In genomic region chr19:37145401-37145800, GRCm38 (mm10) we compare ENCODE assay signal across 21 mouse cellular contexts.
DNase-seq lines count a peak whose midpoint lies in the region; ATAC-seq and TF ChIP-seq lines count a peak whose summit lies in the region.
"Had no signal": no experiment of that assay in that cellular context is flagged by ENCODE, and none has a peak within 500 bp of the region (broad histone marks: within the 10 kb centered on the region; RNA-seq: fewer than 3 reads in every experiment).

No protein-coding gene starts in this region.

- no peaks in the 10 kb centered on the region for H3K9me3 ChIP-seq in heart, embryonic 15.5 days (replicated peaks)
- H3K9me3 ChIP-seq: embryonic facial prominence, embryonic 13.5 days; forebrain, embryonic 12.5 days; hindbrain, embryonic 10.5 days; intestine, embryonic 15.5 days had no signal

- H3K27me3 ChIP-seq in heart, embryonic 15.5 days, result no peaks in the 10 kb centered on the region
- H3K27me3 ChIP-seq: embryonic facial prominence, embryonic 13.5 days; forebrain, embryonic 12.5 days; intestine, embryonic 15.5 days had no signal

- no peaks in the 10 kb centered on the region for H3K36me3 ChIP-seq in heart, embryonic 15.5 days
- H3K36me3 ChIP-seq: embryonic facial prominence, embryonic 13.5 days; forebrain, embryonic 12.5 days; hindbrain, embryonic 10.5 days; intestine, embryonic 15.5 days had no signal

- no peak overlapping the region for H3K9ac ChIP-seq in heart, embryonic 15.5 days
- H3K9ac ChIP-seq: embryonic facial prominence, embryonic 13.5 days; forebrain, embryonic 12.5 days; hindbrain, embryonic 14.5 days; intestine, embryonic 15.5 days had no signal

- H3K4me2 ChIP-seq in heart, embryonic 15.5 days, result no peak overlapping the region
- H3K4me2 ChIP-seq: embryonic facial prominence, embryonic 13.5 days; forebrain, embryonic 12.5 days; hindbrain, embryonic 14.5 days; intestine, embryonic 15.5 days had no signal

- peaks cover 31% of the 10 kb centered on the region for H3K4me1 ChIP-seq in heart, embryonic 15.5 days (replicated peaks)
- H3K4me1 ChIP-seq: embryonic facial prominence, embryonic 13.5 days; forebrain, embryonic 12.5 days; hindbrain, embryonic 10.5 days; intestine, embryonic 15.5 days had no signal

- no peak for ATAC-seq in heart, embryonic 15.5 days (replicated peaks; ENCODE audit: insufficient number of reproducible peaks, insufficient read depth, low FRiP score, low read depth)
- ATAC-seq: CD4-positive, CD25-positive, alpha-beta regulatory T cell, adult 4 months; forebrain, embryonic 16.5 days; intestine, embryonic 15.5 days had no signal

- intact Hi-C loops in gastrocnemius, adult 2 months (cut with DNase I), result no loop called here
- intact Hi-C loops in gastrocnemius, postnatal 36 days (cut with DNase I), result no loop called here

- no peak overlapping the region for H3K4me3 ChIP-seq in gastrocnemius, adult 2 months
- no peak overlapping the region for H3K4me3 ChIP-seq in heart, embryonic 15.5 days
- H3K4me3 ChIP-seq: embryonic facial prominence, embryonic 13.5 days; forebrain, embryonic 12.5 days; hindbrain, embryonic 10.5 days; intestine, embryonic 15.5 days had no signal

- DNase-seq in gastrocnemius, adult 2 months, result no peak
- DNase-seq in gastrocnemius, postnatal 36 days, result no peak
- no peak for DNase-seq in heart, adult 8-10 months (ENCODE audit: low spot score)
- DNase-seq in lung, postnatal 36 days, result peak; percentile 29
- DNase-seq in lung, postnatal 14 days, result no peak
- DNase-seq in cerebellum, adult 9-10 months, result no peak
- DNase-seq: adrenal gland, postnatal 10 days; B cell, adult 2 months; cerebellum, adult 11 months; cerebellum, adult 8-10 months; cerebellum, postnatal 36 days; gastrocnemius, postnatal 14 days; kidney, adult 18-20 months had no signal

- 67% methylated on average over 5 of the region's 5 CpGs for WGBS in heart, embryonic 15.5 days

- peak overlapping the region; percentile 28; the same call in 1 of the 2 replicates for H3K27ac ChIP-seq in gastrocnemius, adult 2 months
- H3K27ac ChIP-seq in heart, embryonic 15.5 days, result peak overlapping the region; percentile 15; the same call in 1 of the 2 replicates
- H3K27ac ChIP-seq: embryonic facial prominence, embryonic 13.5 days; forebrain, embryonic 12.5 days; hindbrain, embryonic 10.5 days; hindbrain, embryonic 14.5 days; intestine, embryonic 15.5 days had no signal

- TF ChIP-seq CTCF in gastrocnemius, adult 2 months (IDR thresholded peaks at IDR 0.05), result no peak
